Mouse (Mus musculus) forebrain, embryonic 12.5 days (tissue): ENCODE data around the gene Ppp1r9a. TPM values are rescaled to one million over a fixed set of nuclear protein-coding genes. Genes with fewer than 3 reads are reported as not detected.

Source experiments
- ATAC-seq: fragments of 200-750 bp; cut with Nextera tagmentation; 2 replicates; pipeline ENCODE4 v1.8.0; 2017; ENCODE audit warnings: moderate TSS enrichment; ENCODE audit not compliant: low FRiP score
- H3K27ac ChIP-seq: fragments of 300-500 bp; sonication (generic); 2 replicates; pipeline ENCODE4 v1.5.1; 2016; ENCODE audit warnings: mild to moderate bottlenecking
- H3K27me3 ChIP-seq: fragments of 300-500 bp; sonication (generic); 2 replicates; pipeline ENCODE4 v1.6.1; 2016; ENCODE audit warnings: mild to moderate bottlenecking
- H3K36me3 ChIP-seq: fragments of 300-500 bp; sonication (generic); replicated peaks from 2 replicates; pipeline ENCODE4 v1.6.1; 2016; ENCODE audit warnings: mild to moderate bottlenecking
- H3K4me1 ChIP-seq: fragments of 300-500 bp; sonication (generic); 2 replicates; pipeline ENCODE4 v1.6.1; 2016
- H3K4me2 ChIP-seq: fragments of 300-500 bp; sonication (generic); 2 replicates; pipeline ENCODE4 v1.6.1; 2016; ENCODE audit warnings: mild to moderate bottlenecking, moderate library complexity
- H3K4me3 ChIP-seq: fragments of 300-500 bp; sonication (generic); replicated peaks from 2 replicates; pipeline ENCODE4 v1.5.1; 2016; ENCODE audit warnings: mild to moderate bottlenecking
- H3K9ac ChIP-seq: fragments of 300-500 bp; sonication (generic); 2 replicates; pipeline ENCODE4 v1.6.1; 2016; ENCODE audit warnings: mild to moderate bottlenecking
- H3K9me3 ChIP-seq: fragments of 300-500 bp; sonication (generic); 2 replicates; pipeline ENCODE4 v1.6.1; 2016
- WGBS: fragments of 180-500 bp; shearing (Covaris S2); methylation state at CpG from one replicate; pipeline ENCODE4 v1.1.7; 2016; 5-methylcytosine and 5-hydroxymethylcytosine counted together
- polyA plus RNA-seq: library from polyadenylated mRNA; unstranded; fragments of >200 nt; fragmentation: Nextera tagmentation; extraction: Ambion mirVana; gene quantifications from 2 replicates; pipeline ENCODE4 v1.2.1, GENCODE M21; 2016

The Ppp1r9a gene
- polyA plus RNA-seq, 1 experiment from 2014 or later, result 30.5 TPM

- Histone ChIP-seq H3K36me3 (no peaks in the 10 kb centered on the region), H3K4me1 (peaks cover 7% of the 10 kb centered on the region), H3K27ac (no peak overlapping the region), H3K4me2 (no peak overlapping the region), H3K27me3 (no peaks in the 10 kb centered on the region), H3K4me3 (no peak overlapping the region), H3K9ac (no peak overlapping the region), H3K9me3 (no peaks in the 10 kb centered on the region)
- WGBS, result 90% methylated on average over 6 of the region's 6 CpGs
- no peak for ATAC-seq
Observed at GRCm38 (mm10) chr6:5179189-5179588, 276.5 kb downstream of the Ppp1r9a start.

- Histone ChIP-seq H3K36me3 (no peaks in the 10 kb centered on the region), H3K9me3 (no peaks in the 10 kb centered on the region), H3K9ac (no peak overlapping the region), H3K4me3 (no peak overlapping the region), H3K27me3 (no peaks in the 10 kb centered on the region), H3K4me1 (peaks cover 7% of the 10 kb centered on the region), H3K4me2 (no peak overlapping the region), H3K27ac (no peak overlapping the region)
- WGBS, result 85% methylated on average over 5 of the region's 5 CpGs
- ATAC-seq, result no peak
Observed at GRCm38 (mm10) chr6:5180645-5181044, 277.9 kb downstream of the Ppp1r9a start.

DNA sequence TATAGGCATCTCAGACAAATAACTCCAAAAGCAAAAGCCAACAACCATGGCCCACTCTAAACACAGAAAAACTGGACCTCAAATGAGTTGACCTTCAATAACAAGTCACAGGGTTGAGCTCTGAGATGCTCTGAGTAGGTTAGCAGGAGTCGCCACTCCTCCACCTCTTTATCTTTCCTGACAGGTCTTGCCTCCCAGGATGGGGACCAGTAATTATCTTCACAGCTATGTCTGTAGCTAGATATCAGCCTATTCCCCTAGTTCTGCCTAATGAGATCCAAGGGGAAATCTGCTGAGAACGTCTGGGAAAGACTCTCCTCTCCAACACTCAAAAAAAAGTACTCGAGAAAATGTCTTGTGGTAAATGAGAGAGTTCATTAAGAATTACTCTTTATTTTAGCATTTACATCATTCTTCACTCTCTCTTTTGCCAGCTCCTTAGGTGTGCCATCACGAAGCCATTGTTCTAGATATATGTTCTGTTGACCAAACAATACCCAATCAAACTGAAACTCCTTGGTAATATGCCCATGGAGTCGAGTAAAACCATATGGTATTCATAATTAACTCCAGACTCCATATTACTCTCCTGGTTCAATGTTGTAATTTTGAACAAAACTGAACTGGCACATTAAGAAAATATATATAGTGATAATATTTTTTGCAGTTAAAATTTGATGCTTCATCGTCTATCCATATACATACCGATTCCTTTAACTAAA, 283.7 kb downstream of the Ppp1r9a start:
- Histone ChIP-seq H3K9ac (no peak overlapping the region), H3K27ac (no peak overlapping the region), H3K9me3 (no peaks in the 10 kb centered on the region), H3K4me3 (no peak overlapping the region), H3K4me2 (no peak overlapping the region), H3K36me3 (no peaks in the 10 kb centered on the region), H3K27me3 (no peaks in the 10 kb centered on the region), H3K4me1 (no peaks in the 10 kb centered on the region)
- no peak for ATAC-seq
- WGBS, result 86% methylated on average over 7 of the region's 7 CpGs

DNA sequence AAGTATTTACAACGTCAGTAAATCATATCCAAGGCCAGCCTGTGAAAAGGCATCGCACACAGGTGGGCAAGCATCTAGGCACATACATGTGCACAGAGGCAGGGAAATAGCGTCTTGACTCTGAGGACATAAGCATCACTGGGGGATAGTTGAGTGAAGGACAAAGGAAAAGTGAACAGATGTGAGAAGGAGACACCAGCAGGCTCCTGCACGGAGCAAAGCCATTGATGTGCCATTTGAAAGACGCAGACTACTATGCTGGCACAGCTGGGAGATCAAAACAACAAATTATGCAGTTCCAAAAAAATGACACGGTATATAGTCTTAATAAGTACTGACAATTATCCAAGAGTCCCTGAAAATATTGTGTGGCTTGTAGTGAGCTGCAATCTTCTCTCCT, 284.9 kb downstream of the Ppp1r9a start:
- Histone ChIP-seq H3K27me3 (no peaks in the 10 kb centered on the region), H3K36me3 (no peaks in the 10 kb centered on the region), H3K9ac (no peak overlapping the region), H3K4me2 (no peak overlapping the region), H3K27ac (no peak overlapping the region), H3K4me1 (no peaks in the 10 kb centered on the region), H3K9me3 (no peaks in the 10 kb centered on the region), H3K4me3 (no peak overlapping the region)
- no peak for ATAC-seq
- 81% methylated on average over 6 of the region's 6 CpGs for WGBS

GRCm38 (mm10) chr6:5188036-5188435, 285.3 kb downstream of the Ppp1r9a start:
- no peak overlapping the region for H3K27ac ChIP-seq
- no peak overlapping the region for H3K4me2 ChIP-seq
- no peaks in the 10 kb centered on the region for H3K27me3 ChIP-seq
- WGBS, result 89% methylated on average over 5 of the region's 5 CpGs
- ATAC-seq, result no peak
- H3K4me1 ChIP-seq, result no peaks in the 10 kb centered on the region
- no peaks in the 10 kb centered on the region for H3K9me3 ChIP-seq
- H3K36me3 ChIP-seq, result no peaks in the 10 kb centered on the region
- H3K9ac ChIP-seq, result no peak overlapping the region
- no peak overlapping the region for H3K4me3 ChIP-seq

DNA sequence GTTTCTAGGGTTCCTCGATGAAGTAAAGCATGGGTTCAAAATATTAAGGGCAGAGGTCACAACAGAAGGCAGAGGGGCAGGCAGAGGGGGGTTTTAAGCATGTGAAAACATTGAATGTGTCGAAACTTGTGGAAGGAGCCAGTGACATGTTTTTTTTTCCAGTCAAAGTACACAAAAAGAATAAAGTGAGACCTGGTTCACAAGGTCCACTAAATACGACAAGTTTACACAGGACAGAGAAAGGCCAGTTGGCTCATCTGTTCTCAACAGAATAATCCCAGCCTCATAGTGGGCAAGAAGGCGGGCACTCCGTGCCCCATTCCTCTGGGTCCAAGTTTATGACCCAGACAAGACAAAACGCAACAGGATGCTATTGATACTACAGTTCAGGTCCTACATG, 286.2 kb downstream of the Ppp1r9a start:
- Histone ChIP-seq H3K36me3 (no peaks in the 10 kb centered on the region), H3K4me3 (no peak overlapping the region), H3K27ac (no peak overlapping the region), H3K4me1 (peaks cover 6% of the 10 kb centered on the region), H3K9ac (no peak overlapping the region), H3K9me3 (no peaks in the 10 kb centered on the region), H3K27me3 (no peaks in the 10 kb centered on the region), H3K4me2 (no peak overlapping the region)
- no peak for ATAC-seq
- 82% methylated on average over 6 of the region's 6 CpGs for WGBS

- H3K27ac ChIP-seq, result no peak overlapping the region
- H3K4me1 ChIP-seq, result peaks cover 9% of the 10 kb centered on the region
- H3K36me3 ChIP-seq, result no peaks in the 10 kb centered on the region
- no peak for ATAC-seq
- no peaks in the 10 kb centered on the region for H3K27me3 ChIP-seq
- WGBS, result 83% methylated on average over 4 of the region's 4 CpGs
- H3K4me2 ChIP-seq, result no peak overlapping the region
- H3K4me3 ChIP-seq, result no peak overlapping the region
- H3K9me3 ChIP-seq, result no peaks in the 10 kb centered on the region
- no peak overlapping the region for H3K9ac ChIP-seq
Observed at GRCm38 (mm10) chr6:5189507-5189906, 286.8 kb downstream of the Ppp1r9a start.

- Histone ChIP-seq H3K36me3 (no peaks in the 10 kb centered on the region), H3K27me3 (no peaks in the 10 kb centered on the region), H3K9me3 (no peaks in the 10 kb centered on the region), H3K4me3 (no peak overlapping the region), H3K9ac (no peak overlapping the region), H3K4me2 (no peak overlapping the region), H3K4me1 (peaks cover 9% of the 10 kb centered on the region), H3K27ac (no peak overlapping the region)
- no peak for ATAC-seq
- 89% methylated on average over 4 of the region's 4 CpGs for WGBS
Observed at GRCm38 (mm10) chr6:5190761-5191160, 288.0 kb downstream of the Ppp1r9a start.

GRCm38 (mm10) chr6:5193693-5194092, 291.0 kb downstream of the Ppp1r9a start, which contains the start of gene Pon1:
Gene Pon1, minus strand, starts transcription at chr6:5193946.
- no peaks in the 10 kb centered on the region for H3K9me3 ChIP-seq
- 30% methylated on average over 5 of the region's 5 CpGs for WGBS
- no peaks in the 10 kb centered on the region for H3K36me3 ChIP-seq
- no peak within 1 kb of the TSS for H3K4me3 ChIP-seq
- no peak for ATAC-seq
- H3K9ac ChIP-seq, result no peak within 1 kb of the TSS
- no peak within 1 kb of the TSS for H3K4me2 ChIP-seq
- H3K27me3 ChIP-seq, result no peaks in the 10 kb centered on the region
- H3K27ac ChIP-seq, result no peak within 1 kb of the TSS
- peaks cover 9% of the 10 kb centered on the region for H3K4me1 ChIP-seq

DNA sequence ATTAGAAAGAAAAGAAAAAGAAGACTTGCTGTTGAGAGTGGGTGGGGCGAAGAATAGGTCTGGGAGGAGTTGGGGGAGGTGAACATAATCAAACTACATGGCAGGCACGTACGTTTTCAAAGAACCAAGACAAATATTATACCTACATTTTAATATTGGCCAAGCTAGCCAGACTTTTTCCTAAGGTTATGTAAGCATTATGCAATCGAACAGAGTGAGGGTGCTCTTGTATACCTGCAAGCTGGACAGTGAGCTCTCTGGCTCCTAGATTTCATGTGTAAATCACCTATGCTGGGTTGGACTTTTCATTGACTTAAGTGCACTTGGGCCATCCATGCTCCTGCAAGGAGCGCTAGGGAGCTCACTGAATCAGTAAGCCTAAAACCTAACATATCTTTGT, 295.9 kb downstream of the Ppp1r9a start:
- no peaks in the 10 kb centered on the region for H3K9me3 ChIP-seq
- no peaks in the 10 kb centered on the region for H3K36me3 ChIP-seq
- no peak for ATAC-seq
- H3K4me3 ChIP-seq, result no peak overlapping the region
- H3K27me3 ChIP-seq, result no peaks in the 10 kb centered on the region
- WGBS, result 89% methylated on average over 5 of the region's 5 CpGs
- H3K4me1 ChIP-seq, result peaks cover 7% of the 10 kb centered on the region
- no peak overlapping the region for H3K27ac ChIP-seq
- no peak overlapping the region for H3K9ac ChIP-seq
- H3K4me2 ChIP-seq, result no peak overlapping the region

- no peak for ATAC-seq
Observed at GRCm38 (mm10) chr6:5199376-5199905, 296.7 kb downstream of the Ppp1r9a start.

GRCm38 (mm10) chr6:5199916-5200315, 297.2 kb downstream of the Ppp1r9a start:
- no peaks in the 10 kb centered on the region for H3K9me3 ChIP-seq
- 89% methylated on average over 3 of the region's 3 CpGs for WGBS

More at GRCm38 (mm10) chr6:5199376-5199905, 296.7 kb downstream of the Ppp1r9a start:
- H3K4me1 ChIP-seq, result no peaks in the 10 kb centered on the region
- H3K9me3 ChIP-seq, result no peaks in the 10 kb centered on the region
- H3K4me3 ChIP-seq, result no peak overlapping the region
- no peak overlapping the region for H3K9ac ChIP-seq
- no peak overlapping the region for H3K4me2 ChIP-seq
- WGBS, result 89% methylated on average over 8 of the region's 8 CpGs
- no peaks in the 10 kb centered on the region for H3K27me3 ChIP-seq
- no peaks in the 10 kb centered on the region for H3K36me3 ChIP-seq
- no peak overlapping the region for H3K27ac ChIP-seq

DNA sequence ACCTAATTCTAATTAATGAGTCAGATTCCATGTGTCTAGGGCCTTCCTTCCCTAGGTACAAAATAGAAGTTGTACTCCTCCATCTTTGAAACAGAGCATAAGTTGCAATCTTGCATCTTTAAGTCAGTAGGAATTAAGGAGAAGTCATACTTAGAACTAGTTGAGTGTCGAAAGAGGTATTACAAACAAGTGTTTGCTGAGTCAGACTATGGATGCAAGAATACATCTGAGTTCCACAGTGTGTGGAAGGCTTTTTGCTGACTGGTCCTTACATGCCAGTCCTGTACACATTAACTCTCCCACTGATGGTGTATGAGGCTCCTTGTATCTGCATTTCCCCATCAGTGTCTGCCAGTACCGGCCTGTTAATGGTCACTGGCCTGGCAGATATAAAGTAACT, 305.1 kb downstream of the Ppp1r9a start:
- no peak overlapping the region for H3K4me2 ChIP-seq
- no peak overlapping the region for H3K9ac ChIP-seq
- no peak for ATAC-seq
- H3K4me3 ChIP-seq, result no peak overlapping the region
- no peaks in the 10 kb centered on the region for H3K36me3 ChIP-seq
- 83% methylated on average over 2 of the region's 2 CpGs for WGBS
- no peak overlapping the region for H3K27ac ChIP-seq
- 0 out of 2 replicates have a peak, but pooled peaks cover under 1% of the 10 kb centered on the region for H3K9me3 ChIP-seq
- no peaks in the 10 kb centered on the region for H3K4me1 ChIP-seq
- no peaks in the 10 kb centered on the region for H3K27me3 ChIP-seq

More at GRCm38 (mm10) chr6:5199916-5200315, 297.2 kb downstream of the Ppp1r9a start:
- H3K36me3 ChIP-seq, result no peaks in the 10 kb centered on the region
- no peak overlapping the region for H3K4me2 ChIP-seq
- no peak overlapping the region for H3K9ac ChIP-seq
- H3K4me1 ChIP-seq, result no peaks in the 10 kb centered on the region
- H3K27ac ChIP-seq, result no peak overlapping the region
- no peak for ATAC-seq
- no peaks in the 10 kb centered on the region for H3K27me3 ChIP-seq
- no peak overlapping the region for H3K4me3 ChIP-seq
